Mouse (Mus musculus): ENCODE data around the gene Tnf. TPM values are rescaled to one million over a fixed set of nuclear protein-coding genes. Genes with fewer than 3 reads are reported as not detected.

The Tnf gene
- polyA plus RNA-seq, 1 experiment from 2014 or later: not detected

DNA sequence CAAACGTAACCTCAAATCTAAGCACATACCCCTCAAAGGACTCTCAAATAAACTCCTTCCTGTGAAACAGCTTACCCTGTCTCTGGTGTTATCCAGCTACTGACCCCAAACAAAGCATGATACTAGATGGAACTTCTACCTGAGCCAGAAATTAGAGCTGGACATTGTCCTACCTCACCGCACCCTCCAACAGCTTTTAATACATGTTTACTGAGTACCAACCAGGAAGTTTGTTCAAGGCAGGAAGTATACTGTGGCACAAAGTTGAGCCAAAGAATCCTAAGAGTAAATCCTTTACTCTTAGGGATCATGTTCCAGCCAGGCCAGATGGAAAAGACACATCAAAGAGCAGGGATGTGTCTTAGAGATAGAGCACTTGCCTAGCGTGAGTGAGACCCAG lies 8.8 kb upstream of the Tnf start:
- no peak overlapping the region for H3K9ac ChIP-seq (ENCODE audit: low read length)
- no peaks in the 10 kb centered on the region for H3K36me3 ChIP-seq (ENCODE audit: control insufficient read depth, insufficient read depth, low read length)
- ATAC-seq (replicated peaks; ENCODE audit: low FRiP score) (no peak), DNase-seq (ENCODE audit: low spot score) (no peak)
- WGBS: 82% methylated on average over 3 of the region's 3 CpGs
- H3K4me2 ChIP-seq (ENCODE audit: low read depth, low read length, severe bottlenecking): no peak overlapping the region
- H3K27ac ChIP-seq (ENCODE audit: low read depth, low read length): no peak overlapping the region
- no peaks in the 10 kb centered on the region for H3K4me1 ChIP-seq (replicated peaks; ENCODE audit: control insufficient read depth, insufficient read depth, low read length)
- no peaks in the 10 kb centered on the region for H3K27me3 ChIP-seq (ENCODE audit: control insufficient read depth, insufficient read depth, low read length)
- H3K9me3 ChIP-seq (ENCODE audit: control insufficient read depth, low read length): no peaks in the 10 kb centered on the region
- no peak overlapping the region for H3K4me3 ChIP-seq (ENCODE audit: low read depth, low read length)

DNA sequence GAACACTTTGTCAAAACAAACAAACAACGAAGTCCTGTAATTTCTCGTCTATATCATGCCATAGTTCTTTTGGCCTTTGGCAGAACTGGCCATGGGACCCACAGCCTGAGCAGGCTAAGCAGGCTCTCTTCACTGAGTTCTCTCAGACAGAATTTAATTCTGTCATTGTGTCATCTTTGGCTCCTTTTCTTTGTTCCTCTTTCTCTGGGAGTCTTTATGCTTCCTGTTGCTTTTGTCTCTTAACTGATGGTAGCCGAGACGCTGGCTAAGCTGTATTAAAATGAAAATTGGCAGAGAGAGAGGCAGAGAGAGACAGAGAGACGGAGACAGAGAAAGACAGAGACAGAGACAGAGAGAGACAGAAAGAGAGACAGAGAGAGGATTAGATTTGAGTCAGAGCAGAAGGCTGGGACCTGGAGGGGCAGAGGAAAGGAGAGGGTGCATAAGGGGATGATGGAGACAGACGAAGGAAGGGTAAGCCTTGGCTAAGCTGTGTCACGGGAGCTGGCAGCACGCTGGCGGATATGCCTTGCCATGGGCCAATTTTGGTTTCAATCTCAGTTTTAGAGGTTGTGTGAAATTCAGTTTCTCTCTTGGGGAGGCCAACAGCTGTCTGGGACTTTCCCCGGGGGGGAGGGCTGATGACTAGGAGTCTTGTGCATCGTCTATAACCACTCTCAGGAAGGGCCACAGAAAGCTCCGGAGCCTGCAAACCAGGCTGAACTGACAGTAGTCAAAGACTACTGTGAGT lies 8.2 kb upstream of the Tnf start:
- Histone ChIP-seq H3K9ac (ENCODE audit: low read length) (no peak overlapping the region), H3K4me3 (ENCODE audit: low read depth, low read length) (no peak overlapping the region), H3K4me2 (ENCODE audit: low read depth, low read length, severe bottlenecking) (no peak overlapping the region), H3K4me1 (replicated peaks; ENCODE audit: control insufficient read depth, insufficient read depth, low read length) (no peaks in the 10 kb centered on the region), H3K27me3 (ENCODE audit: control insufficient read depth, insufficient read depth, low read length) (no peaks in the 10 kb centered on the region), H3K36me3 (ENCODE audit: control insufficient read depth, insufficient read depth, low read length) (no peaks in the 10 kb centered on the region), H3K9me3 (ENCODE audit: control insufficient read depth, low read length) (no peaks in the 10 kb centered on the region), H3K27ac (ENCODE audit: low read depth, low read length) (no peak overlapping the region)
- DNase-seq (ENCODE audit: low spot score) (no peak), ATAC-seq (replicated peaks; ENCODE audit: low FRiP score) (no peak)
- 74% methylated on average over 12 of the region's 12 CpGs for WGBS

DNA sequence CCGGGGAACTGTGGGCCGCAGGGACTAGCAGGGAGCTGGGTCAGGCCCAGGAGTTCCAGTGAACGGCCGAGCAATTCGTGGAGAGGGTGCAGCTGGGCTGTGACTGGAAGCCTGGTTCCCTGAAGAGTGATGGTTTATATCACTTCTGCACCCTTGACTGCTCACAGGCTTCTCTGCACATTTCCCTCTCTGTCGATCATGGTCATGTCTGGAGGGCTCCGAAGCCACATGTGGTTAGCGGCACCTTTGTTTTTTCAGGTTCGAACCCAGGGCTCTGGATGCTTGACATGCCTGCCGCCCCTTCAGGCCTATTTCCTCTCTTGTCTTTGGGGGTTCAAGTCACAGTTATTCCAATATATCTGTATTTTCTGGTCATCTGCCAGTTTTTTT lies 3.6 kb upstream of the Tnf start:
- WGBS: 58% methylated on average over 10 of the region's 10 CpGs
- no peak overlapping the region for H3K9ac ChIP-seq (ENCODE audit: low read length)
- DNase-seq (ENCODE audit: low spot score) (no peak), ATAC-seq (replicated peaks; ENCODE audit: low FRiP score) (no peak)
- H3K27me3 ChIP-seq (ENCODE audit: control insufficient read depth, insufficient read depth, low read length): no peaks in the 10 kb centered on the region; the same call in 1 of the 2 replicates
- no peak overlapping the region for H3K4me2 ChIP-seq (ENCODE audit: low read depth, low read length, severe bottlenecking)
- no peaks in the 10 kb centered on the region for H3K9me3 ChIP-seq (ENCODE audit: control insufficient read depth, low read length)
- no peak overlapping the region for H3K4me3 ChIP-seq (ENCODE audit: low read depth, low read length)
- H3K36me3 ChIP-seq (ENCODE audit: control insufficient read depth, insufficient read depth, low read length): no peaks in the 10 kb centered on the region
- H3K27ac ChIP-seq (ENCODE audit: low read depth, low read length): no peak overlapping the region
- no peaks in the 10 kb centered on the region for H3K4me1 ChIP-seq (replicated peaks; ENCODE audit: control insufficient read depth, insufficient read depth, low read length)

DNA sequence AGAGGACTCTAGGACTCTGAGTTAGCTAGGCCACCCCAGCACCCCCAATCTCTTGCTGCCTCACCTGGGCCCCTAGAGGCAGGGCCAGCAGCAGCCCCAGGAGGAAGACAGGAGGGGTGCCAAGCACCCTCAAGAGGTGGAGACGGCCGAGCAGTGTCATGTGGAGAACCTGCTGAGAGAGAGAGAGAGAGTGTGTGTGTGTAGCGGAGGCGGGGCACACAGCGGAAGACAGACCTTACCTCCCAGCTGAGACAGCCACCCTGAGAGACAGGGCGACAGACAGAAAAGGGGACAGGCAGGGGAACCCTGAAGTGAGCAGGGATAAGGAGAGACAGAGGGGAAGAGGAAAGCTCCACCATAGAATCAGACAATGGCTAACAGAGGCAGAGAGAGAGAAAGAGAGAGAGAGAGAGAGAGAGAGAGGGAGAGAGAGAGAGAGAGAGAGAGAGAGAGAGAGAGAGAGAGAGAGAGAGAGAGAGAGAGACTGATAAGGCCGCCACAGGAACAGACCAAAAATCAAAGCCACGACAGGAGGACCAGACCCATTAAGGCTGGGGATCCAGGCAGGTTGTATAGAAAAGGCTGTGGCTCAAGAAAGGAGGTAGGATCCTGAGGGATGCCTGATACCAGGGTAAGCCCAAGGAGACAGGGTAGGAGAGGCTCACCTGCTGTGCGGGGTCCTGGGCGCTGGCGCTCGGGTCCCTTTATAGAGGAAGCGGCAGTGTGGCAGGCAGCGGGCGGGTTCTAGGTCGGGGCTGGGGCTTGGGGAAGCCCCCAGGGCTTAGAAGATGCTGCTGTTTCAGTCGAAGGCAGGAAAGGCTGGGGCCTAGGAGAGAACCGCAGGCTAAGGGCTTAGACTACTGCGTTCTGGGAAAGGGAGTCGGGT lies 2.9 kb upstream of the Tnf start, which contains the start of gene Lta:
Gene Lta (minus strand): TSS at position 858 of the 886 bp plus-strand sequence.
- no peak within 1 kb of the TSS for H3K27ac ChIP-seq (ENCODE audit: low read depth, low read length)
- H3K4me3 ChIP-seq (ENCODE audit: low read depth, low read length): no peak within 1 kb of the TSS
- H3K27me3 ChIP-seq (ENCODE audit: control insufficient read depth, insufficient read depth, low read length): peaks cover 2% of the 10 kb centered on the region
- no peak within 1 kb of the TSS for H3K9ac ChIP-seq (ENCODE audit: low read length)
- DNase-seq (ENCODE audit: low spot score) (no peak), ATAC-seq (replicated peaks; ENCODE audit: low FRiP score) (no peak)
- H3K36me3 ChIP-seq (ENCODE audit: control insufficient read depth, insufficient read depth, low read length): no peaks in the 10 kb centered on the region
- H3K4me1 ChIP-seq (replicated peaks; ENCODE audit: control insufficient read depth, insufficient read depth, low read length): no peaks in the 10 kb centered on the region
- H3K9me3 ChIP-seq (ENCODE audit: control insufficient read depth, low read length): no peaks in the 10 kb centered on the region
- 28% methylated on average over 20 of the region's 20 CpGs for WGBS
- H3K4me2 ChIP-seq (ENCODE audit: low read depth, low read length, severe bottlenecking): no peak within 1 kb of the TSS

DNA sequence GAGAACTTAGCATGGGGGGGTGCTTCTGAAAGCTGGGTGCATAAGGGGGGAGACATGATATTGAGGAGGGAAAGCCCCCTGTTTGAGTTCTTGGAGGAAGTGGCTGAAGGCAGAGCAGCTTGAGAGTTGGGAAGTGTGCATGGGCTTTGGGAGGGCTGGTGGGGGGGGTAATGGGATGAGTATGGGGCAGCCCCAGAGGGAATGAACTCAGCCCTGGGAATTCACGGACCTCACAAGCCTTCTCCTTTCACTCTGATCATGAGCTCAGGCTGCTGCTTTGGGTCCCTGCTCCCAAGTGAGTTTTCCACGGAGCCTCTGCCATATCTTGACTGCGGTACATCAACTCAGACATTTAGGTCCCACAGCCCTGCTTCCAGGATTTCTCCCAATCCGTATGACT lies 635 bp upstream of the Tnf start:
- Histone ChIP-seq H3K4me3 (ENCODE audit: low read depth, low read length) (no peak overlapping the region), H3K9me3 (ENCODE audit: control insufficient read depth, low read length) (no peaks in the 10 kb centered on the region), H3K4me2 (ENCODE audit: low read depth, low read length, severe bottlenecking) (no peak overlapping the region), H3K4me1 (replicated peaks; ENCODE audit: control insufficient read depth, insufficient read depth, low read length) (no peaks in the 10 kb centered on the region), H3K27ac (ENCODE audit: low read depth, low read length) (no peak overlapping the region), H3K36me3 (ENCODE audit: control insufficient read depth, insufficient read depth, low read length) (no peaks in the 10 kb centered on the region), H3K27me3 (ENCODE audit: control insufficient read depth, insufficient read depth, low read length) (peaks cover 2% of the 10 kb centered on the region), H3K9ac (ENCODE audit: low read length) (no peak overlapping the region)
- DNase-seq (ENCODE audit: low spot score) (no peak), ATAC-seq (replicated peaks; ENCODE audit: low FRiP score) (no peak)
- 87% methylated on average over 4 of the region's 4 CpGs for WGBS

DNA sequence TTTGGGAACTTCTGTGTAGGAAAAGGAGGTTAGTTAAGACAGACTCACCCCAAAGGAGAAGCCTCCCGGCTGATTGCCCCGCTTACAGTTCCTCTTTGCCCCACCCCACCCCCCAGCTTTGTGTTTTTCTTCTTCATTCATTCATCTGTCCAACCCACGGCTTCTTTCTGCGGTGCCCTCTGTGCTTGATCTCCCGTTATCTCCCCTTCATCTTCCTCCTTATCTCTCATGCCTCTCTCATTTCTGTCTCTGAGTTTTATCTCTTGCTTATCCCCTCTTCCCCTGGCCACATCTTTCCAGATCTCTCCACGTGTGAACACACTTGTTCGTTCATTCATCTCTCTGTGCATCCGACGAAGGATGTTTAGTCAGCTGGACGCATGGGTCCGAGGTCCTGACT lies 679 bp downstream of the Tnf start:
- DNase-seq (ENCODE audit: low spot score) (no peak), ATAC-seq (replicated peaks; ENCODE audit: low FRiP score) (no peak)
- H3K4me2 ChIP-seq (ENCODE audit: low read depth, low read length, severe bottlenecking): no peak overlapping the region
- H3K27me3 ChIP-seq (ENCODE audit: control insufficient read depth, insufficient read depth, low read length): peaks cover 8% of the 10 kb centered on the region
- no peaks in the 10 kb centered on the region; the same call in 1 of the 2 replicates for H3K4me1 ChIP-seq (replicated peaks; ENCODE audit: control insufficient read depth, insufficient read depth, low read length)
- H3K9me3 ChIP-seq (ENCODE audit: control insufficient read depth, low read length): no peaks in the 10 kb centered on the region
- no peak overlapping the region for H3K9ac ChIP-seq (ENCODE audit: low read length)
- no peaks in the 10 kb centered on the region for H3K36me3 ChIP-seq (ENCODE audit: control insufficient read depth, insufficient read depth, low read length)
- H3K4me3 ChIP-seq (ENCODE audit: low read depth, low read length): no peak overlapping the region
- 76% methylated on average over 11 of the region's 11 CpGs for WGBS
- H3K27ac ChIP-seq (ENCODE audit: low read depth, low read length): no peak overlapping the region

DNA sequence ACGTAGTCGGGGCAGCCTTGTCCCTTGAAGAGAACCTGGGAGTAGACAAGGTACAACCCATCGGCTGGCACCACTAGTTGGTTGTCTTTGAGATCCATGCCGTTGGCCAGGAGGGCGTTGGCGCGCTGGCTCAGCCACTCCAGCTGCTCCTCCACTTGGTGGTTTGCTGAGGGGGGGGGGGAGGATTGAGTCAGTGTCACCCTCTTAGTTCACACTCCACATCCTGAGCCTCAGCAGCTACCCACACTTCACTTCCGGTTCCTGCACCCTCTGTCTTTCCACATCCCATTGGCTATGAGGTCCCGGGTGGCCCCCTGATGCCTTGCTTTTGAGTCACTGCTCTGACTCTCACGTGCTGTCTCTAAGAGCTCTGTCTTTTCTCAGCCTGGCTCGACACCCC lies 1.4 kb downstream of the Tnf start:
- no peak for ATAC-seq (replicated peaks; ENCODE audit: low FRiP score)
- H3K4me3 ChIP-seq (ENCODE audit: low read depth, low read length): no peak overlapping the region
- no peaks in the 10 kb centered on the region for H3K9me3 ChIP-seq (ENCODE audit: control insufficient read depth, low read length)
- no peak for DNase-seq (ENCODE audit: low spot score)
- H3K36me3 ChIP-seq (ENCODE audit: control insufficient read depth, insufficient read depth, low read length): no peaks in the 10 kb centered on the region
- H3K27ac ChIP-seq (ENCODE audit: low read depth, low read length): no peak overlapping the region
- H3K9ac ChIP-seq (ENCODE audit: low read length): no peak overlapping the region
- 89% methylated on average over 11 of the region's 11 CpGs for WGBS
- peaks cover 15% of the 10 kb centered on the region for H3K27me3 ChIP-seq (ENCODE audit: control insufficient read depth, insufficient read depth, low read length)
- no peak overlapping the region for H3K4me2 ChIP-seq (ENCODE audit: low read depth, low read length, severe bottlenecking)
- peaks cover 3% of the 10 kb centered on the region; the same call in 1 of the 2 replicates for H3K4me1 ChIP-seq (replicated peaks; ENCODE audit: control insufficient read depth, insufficient read depth, low read length)

DNA sequence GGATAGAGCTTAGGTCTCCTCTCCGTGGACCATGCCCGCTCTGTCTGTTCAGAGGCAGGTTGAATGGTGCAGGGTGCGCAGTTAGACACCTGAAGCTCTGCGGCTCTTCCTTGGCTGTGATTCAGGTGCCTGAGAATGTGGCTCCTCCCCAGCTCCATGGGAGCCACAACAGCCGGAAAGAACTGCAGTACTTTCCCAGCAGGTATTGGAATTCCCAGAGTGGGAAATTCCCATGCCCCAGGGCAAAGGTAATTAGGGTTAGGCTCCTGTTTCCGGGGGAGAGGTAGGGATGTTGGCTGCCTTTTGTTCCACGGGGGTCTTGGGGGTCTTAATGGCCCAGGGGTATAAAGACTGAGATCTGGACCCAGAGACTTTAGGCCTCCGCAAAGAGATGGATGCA lies 2.9 kb downstream of the Tnf start:
- DNase-seq (ENCODE audit: low spot score) (no peak), ATAC-seq (replicated peaks; ENCODE audit: low FRiP score) (no peak)
- 24% methylated on average over 8 of the region's 8 CpGs for WGBS
- H3K36me3 ChIP-seq (ENCODE audit: control insufficient read depth, insufficient read depth, low read length): no peaks in the 10 kb centered on the region
- H3K4me1 ChIP-seq (replicated peaks; ENCODE audit: control insufficient read depth, insufficient read depth, low read length): peaks cover 3% of the 10 kb centered on the region; the same call in 1 of the 2 replicates
- H3K27ac ChIP-seq (ENCODE audit: low read depth, low read length): no peak overlapping the region
- no peaks in the 10 kb centered on the region for H3K9me3 ChIP-seq (ENCODE audit: control insufficient read depth, low read length)
- H3K4me3 ChIP-seq (ENCODE audit: low read depth, low read length): no peak overlapping the region
- peaks cover 20% of the 10 kb centered on the region for H3K27me3 ChIP-seq (ENCODE audit: control insufficient read depth, insufficient read depth, low read length)
- H3K4me2 ChIP-seq (ENCODE audit: low read depth, low read length, severe bottlenecking): no peak overlapping the region
- H3K9ac ChIP-seq (ENCODE audit: low read length): no peak overlapping the region

Measured in forebrain, embryonic 11.5 days (tissue).